Mouse (Mus musculus) heart, adult 2 months (tissue): ENCODE measurements at regions not wholly inside any gene's neighbourhood (a gene's known extent, or its start where the extent isn't known, plus 50 kb on each side); places are given as distances from the start of the nearest gene placed in this dataset.

Source experiments
- DNase-seq, 2 experiments: peaks; one replicate each; pipeline ENCODE4 v3.0.0; 2021
- H3K27ac ChIP-seq: fragments of 200-600 bp; 2 replicates; pipeline ENCODE4 v1.8.1; 2022
- H3K27me3 ChIP-seq: fragments of 200-500 bp; 2 replicates; pipeline ENCODE4 v1.6.1; 2012; ENCODE audit warnings: mild to moderate bottlenecking, low read length, inconsistent platforms, mixed read lengths; ENCODE audit not compliant: control insufficient read depth, insufficient read depth
- H3K36me3 ChIP-seq: fragments of 200-500 bp; 2 replicates; pipeline ENCODE4 v1.6.1; 2012; ENCODE audit warnings: low read length, inconsistent platforms; ENCODE audit not compliant: control insufficient read depth, insufficient read depth
- H3K4me1 ChIP-seq: fragments of 200-500 bp; 2 replicates; pipeline ENCODE4 v1.6.1; 2011; ENCODE audit warnings: low read length; ENCODE audit not compliant: control insufficient read depth, insufficient read depth
- H3K4me3 ChIP-seq: fragments of 200-600 bp; 2 replicates; pipeline ENCODE4 v1.8.1; 2022
- H3K79me2 ChIP-seq: fragments of 200-500 bp; replicated peaks from 2 replicates; pipeline ENCODE4 v1.6.1; 2012; ENCODE audit warnings: mild to moderate bottlenecking, inconsistent platforms, low read length, moderate library complexity, mixed read lengths; ENCODE audit not compliant: control insufficient read depth, insufficient read depth
- H3K9ac ChIP-seq: fragments of 200-500 bp; 2 replicates; pipeline ENCODE4 v1.6.1; 2012; ENCODE audit warnings: low read depth, mild to moderate bottlenecking, control low read depth, inconsistent platforms, low read length, mixed read lengths
- CTCF ChIP-seq: fragments of 200-600 bp; IDR thresholded peaks from 2 replicates; pipeline ENCODE4 v1.8.1; 2022; ENCODE audit warnings: antibody characterized with exemption, mild to moderate bottlenecking, moderate library complexity
- EP300 ChIP-seq: fragments of 200-500 bp; IDR thresholded peaks from 2 replicates; pipeline ENCODE4 v1.6.1; 2011; ENCODE audit warnings: low read depth, low read length, control low read depth; ENCODE audit not compliant: insufficient read depth
- POLR2A ChIP-seq: fragments of 200-500 bp; IDR thresholded peaks from 2 replicates; pipeline ENCODE4 v1.6.1; 2011; ENCODE audit warnings: mild to moderate bottlenecking, low read depth, low read length, control low read depth; ENCODE audit not compliant: insufficient read depth
- WGBS: fragments of 180-500 bp; shearing (Covaris S2); methylation state at CpG from one replicate; pipeline ENCODE4 v1.1.7; 2018; 5-methylcytosine and 5-hydroxymethylcytosine counted together
- intact Hi-C: fragments of 180-260 bp; cut with DNase I; formaldehyde crosslinking; loops from one replicate; pipeline ENCODE4 v1.15.1; 2025

- DNase-seq, result no peak
- intact Hi-C loops, result loop anchor here (5.0 to 10.0 kb wide), 2 partner anchors 872 to 1919 kb away; partner anchors contain the start of gene Nr2f2
- Histone ChIP-seq H3K9ac (no peak overlapping the region), H3K79me2 (no peaks in the 10 kb centered on the region), H3K4me1 (no peaks in the 10 kb centered on the region), H3K27me3 (no peaks in the 10 kb centered on the region), H3K27ac (no peak overlapping the region), H3K4me3 (no peak overlapping the region; the same call in 1 of the 2 replicates), H3K36me3 (no peaks in the 10 kb centered on the region)
- no peak for TF ChIP-seq POLR2A
- TF ChIP-seq CTCF, result no peak
- TF ChIP-seq EP300, result no peak
- WGBS, result 51% methylated on average over 18 of the region's 18 CpGs
These were observed 744.3 kb upstream of the Arrdc4 start for GRCm38 (mm10) chr7:69493062-69493930.

- H3K27me3 ChIP-seq, result no peaks in the 10 kb centered on the region
- no peak overlapping the region for H3K4me3 ChIP-seq
- H3K9ac ChIP-seq, result no peak overlapping the region
- intact Hi-C loops, result loop anchor here (1.0 to 10.0 kb wide), 3 partner anchors 844 to 1921 kb away; partner anchors contain the start of gene Nr2f2
- H3K79me2 ChIP-seq, result no peaks in the 10 kb centered on the region
- DNase-seq, result peak; percentile 30 to 69
- H3K4me1 ChIP-seq, result no peaks in the 10 kb centered on the region
- H3K36me3 ChIP-seq, result no peaks in the 10 kb centered on the region
- TF ChIP-seq POLR2A (no peak), EP300 (0 out of 2 replicates have a peak, but pooled peaks have one; percentile 42), CTCF (peak; percentile 94)
- H3K27ac ChIP-seq, result no peak overlapping the region
- WGBS, result 37% methylated on average over 16 of the region's 16 CpGs
These were observed 741.8 kb upstream of the Arrdc4 start for GRCm38 (mm10) chr7:69490566-69491466.

GRCm38 (mm10) chr7:69488630-69489029 lies 739.6 kb upstream of the Arrdc4 start:
- Histone ChIP-seq H3K27ac (no peak overlapping the region), H3K9ac (no peak overlapping the region), H3K27me3 (no peaks in the 10 kb centered on the region), H3K4me3 (no peak overlapping the region), H3K79me2 (no peaks in the 10 kb centered on the region), H3K36me3 (no peaks in the 10 kb centered on the region), H3K4me1 (no peaks in the 10 kb centered on the region)
- WGBS, result 69% methylated on average over 6 of the region's 6 CpGs
- intact Hi-C loops, result no loop called here
- TF ChIP-seq CTCF, result no peak
- TF ChIP-seq POLR2A, result no peak
- TF ChIP-seq EP300, result no peak
- DNase-seq, result no peak

GRCm38 (mm10) chr7:69487111-69487510 lies 738.1 kb upstream of the Arrdc4 start:
- Histone ChIP-seq H3K4me3 (no peak overlapping the region), H3K27me3 (no peaks in the 10 kb centered on the region), H3K27ac (no peak overlapping the region), H3K9ac (no peak overlapping the region), H3K79me2 (no peaks in the 10 kb centered on the region), H3K36me3 (no peaks in the 10 kb centered on the region), H3K4me1 (no peaks in the 10 kb centered on the region)
- intact Hi-C loops, result no loop called here
- 29% methylated on average over 3 of the region's 3 CpGs for WGBS
- TF ChIP-seq CTCF (no peak), EP300 (no peak)
- no peak for DNase-seq

GRCm38 (mm10) chr7:69484552-69484951 lies 735.5 kb upstream of the Arrdc4 start:
- no peak for TF ChIP-seq EP300
- WGBS, result 76% methylated on average over 4 of the region's 4 CpGs
- H3K4me3 ChIP-seq, result no peak overlapping the region
- H3K27me3 ChIP-seq, result no peaks in the 10 kb centered on the region
- no peaks in the 10 kb centered on the region for H3K36me3 ChIP-seq
- H3K79me2 ChIP-seq, result no peaks in the 10 kb centered on the region
- intact Hi-C loops, result no loop called here
- no peak overlapping the region for H3K9ac ChIP-seq
- no peaks in the 10 kb centered on the region for H3K4me1 ChIP-seq
- no peak overlapping the region for H3K27ac ChIP-seq
- DNase-seq, result no peak
